Mouse (Mus musculus) liver, embryonic 14.5 days (tissue): ENCODE measurements around the gene Rph3al. TPM values are rescaled to one million over a fixed set of nuclear protein-coding genes. Genes with fewer than 3 reads are reported as not detected.

Source experiments
- ATAC-seq: fragments of 200-750 bp; cut with Nextera tagmentation; 2 replicates; pipeline ENCODE4 v1.8.0; 2017; ENCODE audit warnings: moderate number of reproducible peaks, mild to moderate bottlenecking, moderate library complexity; ENCODE audit not compliant: insufficient read depth
- DNase-seq, 3 experiments: peaks; one replicate each; pipeline ENCODE4 v3.0.0-alpha.2; 2012 to 2013; ENCODE audit warnings: low read depth in 3 of 3, low spot score in 3 of 3
- H3K27ac ChIP-seq: fragments of 300-500 bp; sonication (generic); 2 replicates; pipeline ENCODE4 v1.5.1; 2014; ENCODE audit warnings: moderate library complexity, mild to moderate bottlenecking, control low read depth, inconsistent platforms
- H3K27me3 ChIP-seq: fragments of 300-500 bp; sonication (generic); 2 replicates; pipeline ENCODE4 v1.6.1; 2014; ENCODE audit warnings: mild to moderate bottlenecking, low read length, moderate library complexity; ENCODE audit not compliant: control insufficient read depth, insufficient read depth
- H3K36me3 ChIP-seq: fragments of 300-500 bp; sonication (generic); replicated peaks from 2 replicates; pipeline ENCODE4 v1.6.1; 2014; ENCODE audit warnings: low read depth; ENCODE audit not compliant: control insufficient read depth, insufficient read depth
- H3K4me1 ChIP-seq, 2 experiments: fragments of 200-500 bp in 1 of 2; fragments of 300-500 bp in 1 of 2; sonication (generic) in 1 of 2; replicated peaks; 2 replicates each; pipeline ENCODE4 v1.6.1; 2012 to 2014; ENCODE audit warnings: antibody characterized with exemption in 1 of 2, inconsistent platforms in 1 of 2, low read length in 1 of 2; ENCODE audit not compliant: control insufficient read depth in 2 of 2, insufficient read depth in 2 of 2
- H3K4me2 ChIP-seq: fragments of 300-500 bp; sonication (generic); 2 replicates; pipeline ENCODE4 v1.6.1; 2014; ENCODE audit warnings: low read depth, mild to moderate bottlenecking, control low read depth, moderate library complexity
- H3K4me3 ChIP-seq, 2 experiments: fragments of 200-500 bp in 1 of 2; fragments of 300-500 bp in 1 of 2; sonication (generic) in 1 of 2; 2 replicates each; pipeline ENCODE4 v1.5.1; 2012 to 2014; ENCODE audit warnings: low read depth in 2 of 2, low read length in 2 of 2, mild to moderate bottlenecking in 2 of 2, control low read depth in 1 of 2, inconsistent platforms in 1 of 2, moderate library complexity in 1 of 2; ENCODE audit not compliant: insufficient read depth in 1 of 2
- H3K9ac ChIP-seq: fragments of 300-500 bp; sonication (generic); replicated peaks from 2 replicates; pipeline ENCODE4 v1.6.1; 2014; ENCODE audit warnings: mild to moderate bottlenecking, control low read depth, moderate library complexity
- H3K9me3 ChIP-seq: fragments of 300-500 bp; sonication (generic); 2 replicates; pipeline ENCODE4 v1.6.1; 2016; ENCODE audit warnings: low read length, mixed read lengths; ENCODE audit not compliant: control insufficient read depth
- CTCF ChIP-seq: IDR thresholded peaks from 2 replicates; pipeline ENCODE4 v1.5.1; 2016; ENCODE audit warnings: antibody characterized with exemption, low read depth, control low read depth
- EP300 ChIP-seq: IDR thresholded peaks from 2 replicates; pipeline ENCODE4 v1.6.1; 2016; ENCODE audit warnings: antibody characterized with exemption, low read depth
- WGBS: fragments of 180-500 bp; shearing (Covaris S2); extraction: QIAGEN DNeasy Blood & Tissue Kit; methylation state at CpG from one replicate; pipeline ENCODE4 v1.1.7; 2014; ENCODE audit not compliant: insufficient replicate concordance; 5-methylcytosine and 5-hydroxymethylcytosine counted together
- polyA plus RNA-seq, 2 experiments: library from polyadenylated mRNA; depleted of rRNA in 1 of 2; stranded (reverse) in 1 of 2; unstranded in 1 of 2; fragments of >200 nt; fragmentation: Nextera tagmentation in 1 of 2; extraction: Ambion mirVana in 1 of 2; gene quantifications; 2 replicates each; pipeline versions ENCODE4 v1.2.1 to v1.2.3; 2012 to 2014

Gene Rph3al
- polyA plus RNA-seq, 2 experiments, result 0.25 to 0.29 TPM

DNA sequence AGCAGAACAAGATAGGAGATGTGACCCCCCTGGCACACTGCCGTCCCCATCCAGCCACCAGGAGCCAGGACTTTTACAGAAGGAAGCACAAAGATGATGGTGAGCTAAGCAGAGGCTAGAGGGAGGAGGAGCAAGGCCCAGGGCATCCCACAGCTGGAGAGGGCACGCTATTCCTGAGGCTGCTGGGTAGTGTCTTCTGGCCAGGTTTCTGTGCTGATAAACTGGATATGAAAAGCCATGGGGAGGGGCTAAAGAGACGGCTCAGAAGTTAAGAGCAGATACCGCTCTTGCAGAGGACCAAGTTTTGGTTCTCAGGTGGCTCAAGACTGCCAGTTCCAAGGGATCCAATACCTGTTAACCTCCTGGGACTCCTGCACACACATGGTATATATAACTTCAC is 76.6 kb downstream of the Rph3al start:
- no peak overlapping the region for H3K4me3 ChIP-seq
- H3K36me3 ChIP-seq, result no peaks in the 10 kb centered on the region
- no peaks in the 10 kb centered on the region for H3K9me3 ChIP-seq
- TF ChIP-seq EP300 (no peak), CTCF (no peak)
- H3K9ac ChIP-seq, result no peak overlapping the region
- H3K4me1 ChIP-seq, result no peaks in the 10 kb centered on the region
- H3K27ac ChIP-seq, result no peak overlapping the region
- 55% methylated on average over 4 of the region's 4 CpGs for WGBS
- no peak overlapping the region for H3K4me2 ChIP-seq
- ATAC-seq (no peak), DNase-seq (no peak)
- no peaks in the 10 kb centered on the region for H3K27me3 ChIP-seq

DNA sequence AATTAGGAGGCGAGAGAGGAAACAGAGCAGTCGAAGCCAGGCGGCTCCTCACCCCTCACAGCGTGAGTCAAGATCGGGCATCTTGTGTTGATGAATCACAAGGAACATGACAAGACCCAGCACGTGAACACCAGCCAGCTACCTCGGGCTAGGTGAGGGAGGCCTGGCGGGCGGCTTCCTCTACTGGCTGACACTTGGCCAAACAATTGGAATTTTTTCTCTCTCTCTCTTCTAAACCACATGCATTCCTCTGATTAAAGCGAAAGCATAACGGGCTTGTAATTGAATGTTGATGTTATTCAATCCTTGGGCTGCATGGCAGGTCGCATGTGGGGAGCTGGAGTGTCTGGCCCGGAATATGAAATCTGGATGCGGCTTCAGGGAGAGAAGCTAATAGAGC is 77.0 kb downstream of the Rph3al start:
- no peaks in the 10 kb centered on the region for H3K9me3 ChIP-seq
- H3K4me2 ChIP-seq, result no peak overlapping the region
- no peak for DNase-seq
- 56% methylated on average over 14 of the region's 14 CpGs for WGBS
- no peak overlapping the region for H3K9ac ChIP-seq
- no peaks in the 10 kb centered on the region for H3K27me3 ChIP-seq
- H3K4me1 ChIP-seq, result no peaks in the 10 kb centered on the region
- no peaks in the 10 kb centered on the region for H3K36me3 ChIP-seq
- no peak for ATAC-seq
- TF ChIP-seq EP300 (no peak), CTCF (no peak)
- H3K27ac ChIP-seq, result no peak overlapping the region
- no peak overlapping the region for H3K4me3 ChIP-seq

DNA sequence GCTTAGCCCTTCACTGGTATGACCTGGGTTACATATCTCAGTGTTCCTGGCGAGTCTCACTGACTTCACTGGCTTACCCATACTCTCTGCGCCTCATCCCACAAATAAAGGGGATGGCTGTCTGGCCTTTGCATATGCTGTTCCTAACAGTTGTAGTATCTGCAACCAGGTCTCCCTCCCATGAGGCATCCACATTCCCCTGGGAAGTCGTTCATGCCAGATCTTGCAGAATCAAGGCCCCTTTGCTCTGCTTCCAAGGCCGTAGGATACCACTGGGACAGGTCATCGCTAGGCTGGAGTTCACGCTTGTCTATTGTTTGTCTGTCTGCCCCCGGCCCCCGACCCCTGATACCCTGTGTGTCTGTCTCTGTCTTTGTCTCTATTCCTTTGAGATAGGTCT is 78.8 kb downstream of the Rph3al start:
- Histone ChIP-seq H3K27ac (no peak overlapping the region), H3K9me3 (no peaks in the 10 kb centered on the region), H3K4me1 (no peaks in the 10 kb centered on the region), H3K27me3 (no peaks in the 10 kb centered on the region), H3K4me2 (no peak overlapping the region), H3K36me3 (no peaks in the 10 kb centered on the region), H3K9ac (no peak overlapping the region), H3K4me3 (no peak overlapping the region)
- no peak for DNase-seq
- TF ChIP-seq CTCF (no peak), EP300 (no peak)
- WGBS, result 61% methylated on average over 8 of the region's 8 CpGs
- ATAC-seq, result no peak

DNA sequence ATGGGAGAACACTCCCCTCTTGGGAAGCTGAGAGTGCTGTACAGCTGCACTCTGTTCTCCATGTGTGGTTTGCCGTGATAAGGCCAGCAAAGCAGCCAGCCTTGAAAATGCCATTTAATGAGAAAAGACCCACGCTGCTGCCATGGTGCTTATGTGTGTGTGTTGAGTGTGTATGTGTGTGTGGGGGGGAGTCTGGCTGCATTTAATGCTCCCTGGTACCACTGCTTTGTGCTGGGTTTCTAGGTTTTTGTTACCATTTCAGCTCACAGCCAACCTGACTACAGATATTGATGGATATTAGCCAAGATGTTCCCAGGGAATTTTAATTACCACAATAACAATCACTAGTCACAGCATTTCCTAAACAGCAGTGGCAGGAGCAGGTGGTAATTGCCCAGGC is 79.3 kb downstream of the Rph3al start:
- Histone ChIP-seq H3K9me3 (no peaks in the 10 kb centered on the region), H3K27ac (no peak overlapping the region), H3K4me2 (no peak overlapping the region), H3K36me3 (no peaks in the 10 kb centered on the region), H3K4me3 (no peak overlapping the region), H3K9ac (no peak overlapping the region), H3K4me1 (no peaks in the 10 kb centered on the region), H3K27me3 (no peaks in the 10 kb centered on the region)
- no peak for DNase-seq
- ATAC-seq, result no peak
- 31% methylated on average over 2 of the region's 2 CpGs for WGBS
- TF ChIP-seq EP300 (no peak), CTCF (no peak)

DNA sequence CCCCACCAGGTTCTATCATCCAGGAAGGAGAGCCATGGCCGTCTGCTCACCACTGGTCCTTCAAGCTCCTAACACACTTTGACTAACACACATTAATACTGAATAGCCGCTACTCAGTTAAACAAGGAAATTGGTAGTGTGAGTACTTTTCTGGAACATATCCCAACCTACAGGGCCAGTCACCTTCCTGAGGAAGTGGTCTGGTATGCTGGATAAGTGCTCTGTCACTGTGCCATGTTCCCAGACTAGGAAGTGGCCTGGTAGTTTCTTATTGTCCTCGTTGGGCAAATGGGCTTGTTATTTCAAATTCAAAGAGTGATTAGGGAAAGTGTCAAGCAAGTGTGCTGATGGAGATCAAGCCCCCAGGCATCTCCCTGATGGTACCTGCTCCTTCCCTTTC is 80.4 kb downstream of the Rph3al start:
- no peaks in the 10 kb centered on the region for H3K27me3 ChIP-seq
- H3K27ac ChIP-seq, result no peak overlapping the region
- no peaks in the 10 kb centered on the region for H3K9me3 ChIP-seq
- H3K4me3 ChIP-seq, result no peak overlapping the region
- H3K4me2 ChIP-seq, result no peak overlapping the region
- H3K36me3 ChIP-seq, result no peaks in the 10 kb centered on the region
- TF ChIP-seq EP300 (no peak), CTCF (no peak)
- H3K9ac ChIP-seq, result no peak overlapping the region
- no peak for ATAC-seq
- whole genome bisulfite sequencing, result 13% methylated on average over 3 of the region's 3 CpGs
- no peaks in the 10 kb centered on the region for H3K4me1 ChIP-seq
- DNase-seq, result no peak

DNA sequence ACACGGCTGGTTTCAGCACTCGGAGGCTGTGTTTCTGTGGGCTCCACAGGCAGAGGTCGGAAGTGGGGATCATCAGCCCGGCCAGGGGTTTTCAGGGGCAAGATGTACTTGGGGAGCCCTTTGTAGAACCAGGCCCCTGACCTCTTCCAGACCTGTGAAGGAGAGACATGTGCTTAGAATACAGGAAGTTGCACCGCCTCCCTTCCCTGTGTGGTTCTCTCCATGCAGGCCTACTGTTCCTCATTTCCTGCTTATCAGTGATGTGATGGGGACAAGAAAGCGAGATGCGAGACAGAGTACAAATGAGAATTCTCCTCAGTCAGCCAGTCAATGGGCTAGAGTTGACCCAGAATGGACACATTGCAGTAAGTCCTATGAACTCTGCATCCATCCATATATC is 83.9 kb downstream of the Rph3al start:
- Histone ChIP-seq H3K9ac (no peak overlapping the region), H3K27me3 (no peaks in the 10 kb centered on the region), H3K36me3 (no peaks in the 10 kb centered on the region), H3K4me2 (no peak overlapping the region), H3K27ac (no peak overlapping the region), H3K4me3 (no peak overlapping the region), H3K9me3 (no peaks in the 10 kb centered on the region), H3K4me1 (no peaks in the 10 kb centered on the region)
- ATAC-seq, result no peak
- WGBS, result 54% methylated on average over 7 of the region's 7 CpGs
- no peak for DNase-seq
- no peak for TF ChIP-seq CTCF
- TF ChIP-seq EP300, result no peak
